Mouse (Mus musculus) liver, adult 2 months (tissue): ENCODE measurements around the gene Tfpi.

ENCODE experiments used
- CTCF ChIP-seq: fragments of 200-500 bp; IDR thresholded peaks from 2 replicates; pipeline ENCODE4 v1.5.1; 2011; ENCODE audit warnings: low read depth, low read length, control low read depth
- POLR2A ChIP-seq: fragments of 200-500 bp; IDR thresholded peaks from 2 replicates; pipeline ENCODE4 v1.6.1; 2011; ENCODE audit warnings: low read length, control low read depth; ENCODE audit not compliant: insufficient read depth; ENCODE audit errors: extremely low read depth

- TF ChIP-seq CTCF (no peak), POLR2A (no peak)
Observed at GRCm38 (mm10) chr2:84523994-84524393, 47.4 kb upstream of the Tfpi start.
